Mouse (Mus musculus) cerebellum, adult 9-10 months (tissue): ENCODE results near the gene Herc2.

Source experiments
- DNase-seq: peaks from one replicate; pipeline ENCODE4 v3.0.0; 2022

Herc2 gene

GRCm38 (mm10) chr7:56203286-56203685, 153.3 kb downstream of the Herc2 start:
- no peak for DNase-seq

GRCm38 (mm10) chr7:56204877-56205276, 154.9 kb downstream of the Herc2 start:
- no peak for DNase-seq

- DNase-seq: no peak
Measured at GRCm38 (mm10) chr7:56220811-56221210, 170.8 kb downstream of the Herc2 start.

GRCm38 (mm10) chr7:56235794-56236423, 185.9 kb downstream of the Herc2 start:
- DNase-seq: no peak

- no peak for DNase-seq
Measured at GRCm38 (mm10) chr7:56236617-56237016, 186.6 kb downstream of the Herc2 start.

- DNase-seq: no peak
Measured at GRCm38 (mm10) chr7:56239543-56239942, 189.5 kb downstream of the Herc2 start, which contains the start of gene Oca2. Gene Oca2, plus strand, starts transcription at chr7:56239760.

GRCm38 (mm10) chr7:56254568-56254967, 204.6 kb downstream of the Herc2 start:
- no peak for DNase-seq

- no peak for DNase-seq
Measured at GRCm38 (mm10) chr7:56257875-56258441, 208.0 kb downstream of the Herc2 start.

GRCm38 (mm10) chr7:56277506-56277905, 227.5 kb downstream of the Herc2 start:
- DNase-seq: no peak
